Mouse (Mus musculus): ENCODE measurements around the gene BC005561. TPM values are rescaled to one million over a fixed set of nuclear protein-coding genes. Genes with fewer than 3 reads are reported as not detected.
"Not testable (repeated sequence)": the region's sequence is repeated elsewhere in the genome, so short reads cannot be mapped to it uniquely, and the experiment has no call there.

BC005561 gene
- polyA plus RNA-seq, 1 experiment from 2014 or later, result 12.2 TPM

GRCm38 (mm10) chr5:104480367-104480766, 27.8 kb upstream of the BC005561 start:
- H3K9ac ChIP-seq, result no peak overlapping the region
- no peaks in the 10 kb centered on the region for H3K9me3 ChIP-seq
- no peak for ATAC-seq (ENCODE audit: insufficient read depth, low FRiP score, low read depth)
- H3K27ac ChIP-seq, result no peak overlapping the region
- no peak overlapping the region for H3K4me3 ChIP-seq (replicated peaks)
- H3K4me2 ChIP-seq, result no peak overlapping the region
- H3K27me3 ChIP-seq (replicated peaks), result no peaks in the 10 kb centered on the region
- no peaks in the 10 kb centered on the region for H3K4me1 ChIP-seq
- 68% methylated on average over 7 of the region's 7 CpGs for WGBS
- H3K36me3 ChIP-seq, result peaks cover 38% of the 10 kb centered on the region

- peaks cover 40% of the 10 kb centered on the region for H3K36me3 ChIP-seq
Measured at GRCm38 (mm10) chr5:104482856-104483255, 25.3 kb upstream of the BC005561 start.

GRCm38 (mm10) chr5:104491561-104491960, 16.6 kb upstream of the BC005561 start:
- no peak for ATAC-seq (ENCODE audit: insufficient read depth, low FRiP score, low read depth)

More at GRCm38 (mm10) chr5:104482856-104483255, 25.3 kb upstream of the BC005561 start:
- 82% methylated on average over 8 of the region's 8 CpGs for WGBS
- Histone ChIP-seq H3K4me1 (no peaks in the 10 kb centered on the region), H3K4me2 (no peak overlapping the region), H3K27me3 (replicated peaks) (no peaks in the 10 kb centered on the region), H3K9me3 (no peaks in the 10 kb centered on the region), H3K4me3 (replicated peaks) (no peak overlapping the region), H3K27ac (no peak overlapping the region), H3K9ac (no peak overlapping the region)
- no peak for ATAC-seq (ENCODE audit: insufficient read depth, low FRiP score, low read depth)

GRCm38 (mm10) chr5:104504883-104505282, 3.3 kb upstream of the BC005561 start:
- Histone ChIP-seq H3K27me3 (replicated peaks) (no peaks in the 10 kb centered on the region), H3K36me3 (peaks cover 18% of the 10 kb centered on the region)
- 84% methylated on average over 2 of the region's 2 CpGs for WGBS

More at GRCm38 (mm10) chr5:104491561-104491960, 16.6 kb upstream of the BC005561 start:
- Histone ChIP-seq H3K9me3 (no peaks in the 10 kb centered on the region), H3K27me3 (replicated peaks) (no peaks in the 10 kb centered on the region), H3K27ac (no peak overlapping the region), H3K4me2 (no peak overlapping the region), H3K9ac (no peak overlapping the region), H3K4me3 (replicated peaks) (no peak overlapping the region), H3K4me1 (no peaks in the 10 kb centered on the region), H3K36me3 (peaks cover 39% of the 10 kb centered on the region)
- 59% methylated on average over 5 of the region's 5 CpGs for WGBS

GRCm38 (mm10) chr5:104507829-104508194, 340 bp upstream of the BC005561 start:
- Histone ChIP-seq H3K4me2 (peak overlapping the region; percentile 62), H3K4me3 (replicated peaks) (peak overlapping the region; percentile 77), H3K9me3 (no peaks in the 10 kb centered on the region), H3K36me3 (peaks cover 13% of the 10 kb centered on the region), H3K4me1 (no peaks in the 10 kb centered on the region), H3K27ac (no peak overlapping the region), H3K27me3 (replicated peaks) (no peaks in the 10 kb centered on the region), H3K9ac (no peak overlapping the region)
- ATAC-seq (ENCODE audit: insufficient read depth, low FRiP score, low read depth), result no peak
- WGBS, result 0% methylated on average over 2 of the region's 2 CpGs

More at GRCm38 (mm10) chr5:104504883-104505282, 3.3 kb upstream of the BC005561 start:
- Histone ChIP-seq H3K27ac (no peak overlapping the region), H3K4me3 (replicated peaks) (no peak overlapping the region), H3K4me2 (no peak overlapping the region), H3K4me1 (no peaks in the 10 kb centered on the region), H3K9me3 (no peaks in the 10 kb centered on the region), H3K9ac (no peak overlapping the region)
- ATAC-seq (ENCODE audit: insufficient read depth, low FRiP score, low read depth), result no peak

GRCm38 (mm10) chr5:104511211-104511610, 3.1 kb downstream of the BC005561 start:
- Histone ChIP-seq H3K27ac (no peak overlapping the region), H3K4me3 (replicated peaks) (no peak overlapping the region), H3K36me3 (0 out of 2 replicates have a peak, but pooled peaks cover 3% of the 10 kb centered on the region), H3K27me3 (replicated peaks) (no peaks in the 10 kb centered on the region), H3K4me2 (no peak overlapping the region), H3K4me1 (no peaks in the 10 kb centered on the region), H3K9me3 (peaks cover 1% of the 10 kb centered on the region; the same call in 1 of the 2 replicates), H3K9ac (no peak overlapping the region)
- no peak for ATAC-seq (ENCODE audit: insufficient read depth, low FRiP score, low read depth)
- WGBS, result 92% methylated on average over 3 of the region's 3 CpGs

- H3K9me3 ChIP-seq, result no peaks in the 10 kb centered on the region
- H3K4me3 ChIP-seq (replicated peaks), result no peak overlapping the region
- H3K4me1 ChIP-seq, result no peaks in the 10 kb centered on the region
- no peak overlapping the region for H3K4me2 ChIP-seq
- no peak for ATAC-seq (ENCODE audit: insufficient read depth, low FRiP score, low read depth)
- no peak overlapping the region for H3K27ac ChIP-seq
- H3K9ac ChIP-seq, result no peak overlapping the region
- H3K27me3 ChIP-seq (replicated peaks), result no peaks in the 10 kb centered on the region
- WGBS, result 96% methylated on average over 1 of the region's 1 CpGs
- H3K36me3 ChIP-seq, result peaks cover 21% of the 10 kb centered on the region
Measured at GRCm38 (mm10) chr5:104538612-104539011, 30.5 kb downstream of the BC005561 start.

GRCm38 (mm10) chr5:104539331-104539730, 31.2 kb downstream of the BC005561 start:
- H3K36me3 ChIP-seq, result peaks cover 21% of the 10 kb centered on the region
- no peak overlapping the region for H3K9ac ChIP-seq
- H3K4me3 ChIP-seq (replicated peaks), result no peak overlapping the region
- WGBS, result 92% methylated on average over 4 of the region's 4 CpGs
- no peak overlapping the region for H3K27ac ChIP-seq
- H3K9me3 ChIP-seq, result no peaks in the 10 kb centered on the region
- H3K4me1 ChIP-seq, result no peaks in the 10 kb centered on the region
- H3K4me2 ChIP-seq, result no peak overlapping the region
- H3K27me3 ChIP-seq (replicated peaks), result no peaks in the 10 kb centered on the region
- no peak for ATAC-seq (ENCODE audit: insufficient read depth, low FRiP score, low read depth)

- not testable (repeated sequence) for H3K4me1 ChIP-seq; H3K4me3 ChIP-seq (replicated peaks); H3K27ac ChIP-seq; H3K9me3 ChIP-seq; H3K27me3 ChIP-seq (replicated peaks); ATAC-seq (ENCODE audit: insufficient read depth, low FRiP score, low read depth); H3K36me3 ChIP-seq; H3K4me2 ChIP-seq; H3K9ac ChIP-seq
- 44% methylated on average over 1 of the region's 1 CpGs for WGBS
Measured at GRCm38 (mm10) chr5:104568079-104568478, 59.9 kb downstream of the BC005561 start.

- Histone ChIP-seq H3K4me1 (no peaks in the 10 kb centered on the region), H3K27me3 (replicated peaks) (no peaks in the 10 kb centered on the region), H3K27ac (no peak overlapping the region), H3K36me3 (peaks cover 6% of the 10 kb centered on the region; the same call in 1 of the 2 replicates), H3K4me2 (peak overlapping the region; percentile 36; the same call in 1 of the 2 replicates), H3K9ac (no peak overlapping the region), H3K9me3 (no peaks in the 10 kb centered on the region), H3K4me3 (replicated peaks) (peak overlapping the region; percentile 69; the same call in 1 of the 2 replicates)
- ATAC-seq (ENCODE audit: insufficient read depth, low FRiP score, low read depth), result no peak
- 52% methylated on average over 6 of the region's 6 CpGs for WGBS
Measured at GRCm38 (mm10) chr5:104570766-104571165, 62.6 kb downstream of the BC005561 start.

GRCm38 (mm10) chr5:104571282-104571921, 63.2 kb downstream of the BC005561 start:
- Histone ChIP-seq H3K4me3 (replicated peaks) (peak overlapping the region; percentile 69), H3K27ac (peak overlapping the region; percentile 91), H3K4me2 (peak overlapping the region; percentile 49), H3K9ac (peak overlapping the region; percentile 76)
- H3K36me3 ChIP-seq; H3K9me3 ChIP-seq; H3K4me1 ChIP-seq; H3K27me3 ChIP-seq (replicated peaks): not testable (repeated sequence)
- ATAC-seq (ENCODE audit: insufficient read depth, low FRiP score, low read depth), result peak; percentile 99
- WGBS, result under 1% methylated on average over 18 of the region's 19 CpGs
